Mouse (Mus musculus): ENCODE data around the gene Kdm1b. TPM values are rescaled to one million over a fixed set of nuclear protein-coding genes. Genes with fewer than 3 reads are reported as not detected.

Gene Kdm1b
- polyA plus RNA-seq, 1 experiment from 2014 or later = 6.7 TPM

- WGBS = 96% methylated on average over 10 of the region's 10 CpGs
- Histone ChIP-seq H3K27me3 (replicated peaks; ENCODE audit: control insufficient read depth, insufficient read depth, low read length) (no peaks in the 10 kb centered on the region), H3K27ac (ENCODE audit: low read depth, low read length) (no peak overlapping the region)
Observed at GRCm38 (mm10) chr13:47066516-47066915, 23.2 kb downstream of the Kdm1b start.

GRCm38 (mm10) chr13:47067001-47067400 lies 23.7 kb downstream of the Kdm1b start:
- peaks cover 44% of the 10 kb centered on the region for H3K36me3 ChIP-seq (ENCODE audit: control insufficient read depth, insufficient read depth)
- H3K27me3 ChIP-seq (replicated peaks; ENCODE audit: control insufficient read depth, insufficient read depth, low read length) = no peaks in the 10 kb centered on the region
- no peak overlapping the region for H3K27ac ChIP-seq (ENCODE audit: low read depth, low read length)
- 90% methylated on average over 6 of the region's 6 CpGs for WGBS
- H3K9me3 ChIP-seq (ENCODE audit: control insufficient read depth) = no peaks in the 10 kb centered on the region
- no peak for ATAC-seq
- H3K4me2 ChIP-seq (replicated peaks; ENCODE audit: low read depth) = no peak overlapping the region
- no peak overlapping the region for H3K9ac ChIP-seq (ENCODE audit: low read depth, low read length)
- no peak overlapping the region for H3K4me3 ChIP-seq (ENCODE audit: low read depth, low read length)
- TF ChIP-seq CTCF (IDR thresholded peaks at IDR 0.05; ENCODE audit: low read depth) = no peak
- H3K4me1 ChIP-seq (replicated peaks; ENCODE audit: control insufficient read depth, insufficient read depth, low read length) = no peaks in the 10 kb centered on the region

More at GRCm38 (mm10) chr13:47066516-47066915, 23.2 kb downstream of the Kdm1b start:
- no peak for ATAC-seq
- Histone ChIP-seq H3K9ac (ENCODE audit: low read depth, low read length) (no peak overlapping the region), H3K4me2 (replicated peaks; ENCODE audit: low read depth) (no peak overlapping the region), H3K4me1 (replicated peaks; ENCODE audit: control insufficient read depth, insufficient read depth, low read length) (no peaks in the 10 kb centered on the region), H3K4me3 (ENCODE audit: low read depth, low read length) (no peak overlapping the region), H3K9me3 (ENCODE audit: control insufficient read depth) (no peaks in the 10 kb centered on the region), H3K36me3 (ENCODE audit: control insufficient read depth, insufficient read depth) (peaks cover 43% of the 10 kb centered on the region)
- TF ChIP-seq CTCF (IDR thresholded peaks at IDR 0.05; ENCODE audit: low read depth) = no peak

GRCm38 (mm10) chr13:47070329-47071080 lies 27.2 kb downstream of the Kdm1b start:
- Histone ChIP-seq H3K27ac (ENCODE audit: low read depth, low read length) (no peak overlapping the region), H3K4me3 (ENCODE audit: low read depth, low read length) (no peak overlapping the region), H3K27me3 (replicated peaks; ENCODE audit: control insufficient read depth, insufficient read depth, low read length) (no peaks in the 10 kb centered on the region), H3K4me2 (replicated peaks; ENCODE audit: low read depth) (no peak overlapping the region), H3K9ac (ENCODE audit: low read depth, low read length) (no peak overlapping the region), H3K36me3 (ENCODE audit: control insufficient read depth, insufficient read depth) (peaks cover 54% of the 10 kb centered on the region; the same call in 1 of the 2 replicates), H3K4me1 (replicated peaks; ENCODE audit: control insufficient read depth, insufficient read depth, low read length) (no peaks in the 10 kb centered on the region), H3K9me3 (ENCODE audit: control insufficient read depth) (no peaks in the 10 kb centered on the region)
- 83% methylated on average over 15 of the region's 15 CpGs for WGBS
- no peak for TF ChIP-seq CTCF (IDR thresholded peaks at IDR 0.05; ENCODE audit: low read depth)
- no peak for ATAC-seq

GRCm38 (mm10) chr13:47071871-47072270 lies 28.6 kb downstream of the Kdm1b start:
- 95% methylated on average over 13 of the region's 13 CpGs for WGBS
- Histone ChIP-seq H3K36me3 (ENCODE audit: control insufficient read depth, insufficient read depth) (peaks cover 48% of the 10 kb centered on the region; the same call in 1 of the 2 replicates), H3K9ac (ENCODE audit: low read depth, low read length) (no peak overlapping the region), H3K4me2 (replicated peaks; ENCODE audit: low read depth) (no peak overlapping the region), H3K4me3 (ENCODE audit: low read depth, low read length) (no peak overlapping the region), H3K9me3 (ENCODE audit: control insufficient read depth) (no peaks in the 10 kb centered on the region), H3K27ac (ENCODE audit: low read depth, low read length) (no peak overlapping the region), H3K27me3 (replicated peaks; ENCODE audit: control insufficient read depth, insufficient read depth, low read length) (no peaks in the 10 kb centered on the region), H3K4me1 (replicated peaks; ENCODE audit: control insufficient read depth, insufficient read depth, low read length) (no peaks in the 10 kb centered on the region)
- no peak for TF ChIP-seq CTCF (IDR thresholded peaks at IDR 0.05; ENCODE audit: low read depth)
- ATAC-seq = no peak

- 93% methylated on average over 5 of the region's 5 CpGs for WGBS
- Histone ChIP-seq H3K9me3 (ENCODE audit: control insufficient read depth) (no peaks in the 10 kb centered on the region), H3K36me3 (ENCODE audit: control insufficient read depth, insufficient read depth) (peaks cover 51% of the 10 kb centered on the region; the same call in 1 of the 2 replicates), H3K4me2 (replicated peaks; ENCODE audit: low read depth) (no peak overlapping the region), H3K27ac (ENCODE audit: low read depth, low read length) (no peak overlapping the region), H3K4me3 (ENCODE audit: low read depth, low read length) (no peak overlapping the region), H3K9ac (ENCODE audit: low read depth, low read length) (no peak overlapping the region), H3K27me3 (replicated peaks; ENCODE audit: control insufficient read depth, insufficient read depth, low read length) (no peaks in the 10 kb centered on the region), H3K4me1 (replicated peaks; ENCODE audit: control insufficient read depth, insufficient read depth, low read length) (no peaks in the 10 kb centered on the region)
- TF ChIP-seq CTCF (IDR thresholded peaks at IDR 0.05; ENCODE audit: low read depth) = no peak
- ATAC-seq = no peak
Observed at GRCm38 (mm10) chr13:47072484-47072883, 29.2 kb downstream of the Kdm1b start.

GRCm38 (mm10) chr13:47076156-47076555 lies 32.9 kb downstream of the Kdm1b start:
- WGBS = 77% methylated on average over 5 of the region's 5 CpGs
- ATAC-seq = no peak

More at GRCm38 (mm10) chr13:47076156-47076555, 32.9 kb downstream of the Kdm1b start:
- Histone ChIP-seq H3K9ac (ENCODE audit: low read depth, low read length) (no peak overlapping the region), H3K9me3 (ENCODE audit: control insufficient read depth) (no peaks in the 10 kb centered on the region), H3K36me3 (ENCODE audit: control insufficient read depth, insufficient read depth) (peaks cover 66% of the 10 kb centered on the region), H3K27me3 (replicated peaks; ENCODE audit: control insufficient read depth, insufficient read depth, low read length) (no peaks in the 10 kb centered on the region), H3K27ac (ENCODE audit: low read depth, low read length) (no peak overlapping the region), H3K4me2 (replicated peaks; ENCODE audit: low read depth) (no peak overlapping the region), H3K4me1 (replicated peaks; ENCODE audit: control insufficient read depth, insufficient read depth, low read length) (no peaks in the 10 kb centered on the region), H3K4me3 (ENCODE audit: low read depth, low read length) (no peak overlapping the region)
- no peak for TF ChIP-seq CTCF (IDR thresholded peaks at IDR 0.05; ENCODE audit: low read depth)
